Mouse (Mus musculus) brown adipose tissue, adult 24 weeks (tissue): ENCODE measurements around the gene Nme7. TPM values are rescaled to one million over a fixed set of nuclear protein-coding genes. Genes with fewer than 3 reads are reported as not detected.

Source experiments
- H3K27ac ChIP-seq: fragments of 200-500 bp; replicated peaks from 2 replicates; pipeline ENCODE4 v1.5.1; 2012; ENCODE audit warnings: low read depth, mild to moderate bottlenecking, low read length
- H3K4me1 ChIP-seq: fragments of 200-500 bp; 2 replicates; pipeline ENCODE4 v1.6.1; 2012; ENCODE audit warnings: low read length, mixed read lengths; ENCODE audit not compliant: control insufficient read depth, insufficient read depth, insufficient read length
- H3K4me3 ChIP-seq: fragments of 200-500 bp; 2 replicates; pipeline ENCODE4 v1.5.1; 2012; ENCODE audit warnings: low read depth, mild to moderate bottlenecking, low read length, moderate library complexity; ENCODE audit not compliant: insufficient read depth
- polyA plus RNA-seq: library from polyadenylated mRNA; stranded (reverse); fragments of >200 nt; gene quantifications from 2 replicates; pipeline ENCODE4 v1.2.4, GENCODE M21; 2012; ENCODE audit not compliant: missing spikeins, insufficient read depth, insufficient read length

Nme7 gene
- polyA plus RNA-seq, 1 experiment = 20.5 TPM

- Histone ChIP-seq H3K4me3 (no peak overlapping the region), H3K4me1 (peaks cover 3% of the 10 kb centered on the region; the same call in 1 of the 2 replicates), H3K27ac (no peak overlapping the region)
These were observed 114.4 kb downstream of the Nme7 start for GRCm38 (mm10) chr1:164418320-164418719.

GRCm38 (mm10) chr1:164419401-164419800 is 115.5 kb downstream of the Nme7 start:
- Histone ChIP-seq H3K4me3 (no peak overlapping the region), H3K4me1 (peaks cover 3% of the 10 kb centered on the region; the same call in 1 of the 2 replicates), H3K27ac (no peak overlapping the region)

GRCm38 (mm10) chr1:164420623-164421354 is 116.9 kb downstream of the Nme7 start:
- Histone ChIP-seq H3K4me1 (peaks cover 3% of the 10 kb centered on the region; the same call in 1 of the 2 replicates), H3K27ac (no peak overlapping the region), H3K4me3 (no peak overlapping the region)

GRCm38 (mm10) chr1:164426227-164426626 is 122.3 kb downstream of the Nme7 start:
- Histone ChIP-seq H3K27ac (no peak overlapping the region), H3K4me1 (no peaks in the 10 kb centered on the region), H3K4me3 (no peak overlapping the region)

GRCm38 (mm10) chr1:164427777-164428176 is 123.9 kb downstream of the Nme7 start:
- H3K27ac ChIP-seq = no peak overlapping the region
- H3K4me1 ChIP-seq = no peaks in the 10 kb centered on the region
- no peak overlapping the region for H3K4me3 ChIP-seq

GRCm38 (mm10) chr1:164428644-164429043 is 124.7 kb downstream of the Nme7 start:
- Histone ChIP-seq H3K4me1 (no peaks in the 10 kb centered on the region; the same call in 1 of the 2 replicates), H3K27ac (no peak overlapping the region), H3K4me3 (no peak overlapping the region)

- H3K27ac ChIP-seq = no peak overlapping the region
- no peaks in the 10 kb centered on the region; the same call in 1 of the 2 replicates for H3K4me1 ChIP-seq
- H3K4me3 ChIP-seq = no peak overlapping the region
These were observed 128.7 kb downstream of the Nme7 start for GRCm38 (mm10) chr1:164432649-164433048.

- Histone ChIP-seq H3K4me1 (no peaks in the 10 kb centered on the region; the same call in 1 of the 2 replicates), H3K4me3 (no peak overlapping the region), H3K27ac (no peak overlapping the region)
These were observed 130.1 kb downstream of the Nme7 start for GRCm38 (mm10) chr1:164434049-164434448.

GRCm38 (mm10) chr1:164436749-164437148 is 132.8 kb downstream of the Nme7 start:
- no peaks in the 10 kb centered on the region; the same call in 1 of the 2 replicates for H3K4me1 ChIP-seq
- no peak overlapping the region for H3K27ac ChIP-seq
- no peak overlapping the region for H3K4me3 ChIP-seq

- no peak overlapping the region for H3K27ac ChIP-seq
- H3K4me3 ChIP-seq = no peak overlapping the region
- no peaks in the 10 kb centered on the region for H3K4me1 ChIP-seq
These were observed 136.3 kb downstream of the Nme7 start for GRCm38 (mm10) chr1:164440230-164440629.

- no peak overlapping the region for H3K4me3 ChIP-seq
- H3K4me1 ChIP-seq = no peaks in the 10 kb centered on the region
- H3K27ac ChIP-seq = no peak overlapping the region
These were observed 136.9 kb downstream of the Nme7 start for GRCm38 (mm10) chr1:164440708-164441407.

- Histone ChIP-seq H3K4me3 (no peak overlapping the region), H3K27ac (no peak overlapping the region), H3K4me1 (no peaks in the 10 kb centered on the region)
These were observed 137.6 kb downstream of the Nme7 start for GRCm38 (mm10) chr1:164441408-164441974.

- H3K27ac ChIP-seq = no peak overlapping the region
- H3K4me3 ChIP-seq = no peak overlapping the region
These were observed 141.8 kb downstream of the Nme7 start for GRCm38 (mm10) chr1:164445620-164446162.

GRCm38 (mm10) chr1:164446535-164446934 is 142.6 kb downstream of the Nme7 start:
- Histone ChIP-seq H3K4me1 (no peaks in the 10 kb centered on the region), H3K27ac (no peak overlapping the region), H3K4me3 (no peak overlapping the region)

More at GRCm38 (mm10) chr1:164445620-164446162, 141.8 kb downstream of the Nme7 start:
- H3K4me1 ChIP-seq = no peaks in the 10 kb centered on the region

- no peaks in the 10 kb centered on the region for H3K4me1 ChIP-seq
- H3K4me3 ChIP-seq = no peak overlapping the region
- no peak overlapping the region for H3K27ac ChIP-seq
These were observed 143.6 kb downstream of the Nme7 start for GRCm38 (mm10) chr1:164447521-164447920.
